Mouse (Mus musculus) liver, postnatal 0 days (tissue): ENCODE data around the gene Prom1. TPM values are rescaled to one million over a fixed set of nuclear protein-coding genes. Genes with fewer than 3 reads are reported as not detected.

ENCODE experiments used
- ATAC-seq: fragments of 200-750 bp; cut with Nextera tagmentation; 2 replicates; pipeline ENCODE4 v1.8.0; 2017; ENCODE audit warnings: mild to moderate bottlenecking, moderate library complexity
- DNase-seq: peaks from one replicate; pipeline ENCODE4 v3.0.0-alpha.2; 2016
- H3K27ac ChIP-seq: fragments of 300-500 bp; sonication (generic); 2 replicates; pipeline ENCODE4 v1.5.1; 2014; ENCODE audit warnings: antibody characterized with exemption, moderate library complexity, mild to moderate bottlenecking, low read depth
- H3K27me3 ChIP-seq: fragments of 300-500 bp; sonication (generic); 2 replicates; pipeline ENCODE4 v1.6.1; 2014; ENCODE audit warnings: low read length, control low read depth, mixed read lengths; ENCODE audit not compliant: insufficient read depth
- H3K36me3 ChIP-seq: fragments of 300-500 bp; sonication (generic); replicated peaks from 2 replicates; pipeline ENCODE4 v1.6.1; 2014; ENCODE audit warnings: mild to moderate bottlenecking, control low read depth, low read length, moderate library complexity, mixed read lengths; ENCODE audit not compliant: insufficient read depth
- H3K4me1 ChIP-seq: fragments of 300-500 bp; sonication (generic); 2 replicates; pipeline ENCODE4 v1.6.1; 2014; ENCODE audit warnings: antibody characterized with exemption, mild to moderate bottlenecking, control low read depth; ENCODE audit not compliant: insufficient read depth
- H3K4me2 ChIP-seq: fragments of 300-500 bp; sonication (generic); 2 replicates; pipeline ENCODE4 v1.6.1; 2014; ENCODE audit warnings: low read depth, mild to moderate bottlenecking, low read length, moderate library complexity, mixed read lengths
- H3K4me3 ChIP-seq: fragments of 300-500 bp; sonication (generic); 2 replicates; pipeline ENCODE4 v1.5.1; 2014; ENCODE audit warnings: low read depth, low read length
- H3K9ac ChIP-seq: fragments of 300-500 bp; sonication (generic); replicated peaks from 2 replicates; pipeline ENCODE4 v1.6.1; 2014; ENCODE audit warnings: mild to moderate bottlenecking, moderate library complexity
- H3K9me3 ChIP-seq: fragments of 300-500 bp; sonication (generic); 2 replicates; pipeline ENCODE4 v1.6.1; 2016; ENCODE audit warnings: mild to moderate bottlenecking, control low read depth, low read length, mixed read lengths
- CTCF ChIP-seq: sonication (generic); IDR thresholded peaks from 2 replicates; pipeline ENCODE4 v1.5.1; 2016; ENCODE audit warnings: antibody characterized with exemption, low read depth
- EP300 ChIP-seq: IDR thresholded peaks from 2 replicates; pipeline ENCODE4 v1.6.1; 2016; ENCODE audit warnings: antibody characterized with exemption, low read depth, mild to moderate bottlenecking
- WGBS: fragments of 180-500 bp; shearing (Covaris S2); extraction: QIAGEN DNeasy Blood & Tissue Kit; methylation state at CpG from one replicate; pipeline ENCODE4 v1.1.7; 2014; ENCODE audit not compliant: insufficient replicate concordance; 5-methylcytosine and 5-hydroxymethylcytosine counted together
- polyA plus RNA-seq: library from polyadenylated mRNA; unstranded; fragments of >200 nt; fragmentation: Nextera tagmentation; extraction: Ambion mirVana; gene quantifications from 2 replicates; pipeline ENCODE4 v1.2.1, GENCODE M21; 2015

Prom1 gene
- polyA plus RNA-seq, 1 experiment from 2014 or later: 9.7 TPM

DNA sequence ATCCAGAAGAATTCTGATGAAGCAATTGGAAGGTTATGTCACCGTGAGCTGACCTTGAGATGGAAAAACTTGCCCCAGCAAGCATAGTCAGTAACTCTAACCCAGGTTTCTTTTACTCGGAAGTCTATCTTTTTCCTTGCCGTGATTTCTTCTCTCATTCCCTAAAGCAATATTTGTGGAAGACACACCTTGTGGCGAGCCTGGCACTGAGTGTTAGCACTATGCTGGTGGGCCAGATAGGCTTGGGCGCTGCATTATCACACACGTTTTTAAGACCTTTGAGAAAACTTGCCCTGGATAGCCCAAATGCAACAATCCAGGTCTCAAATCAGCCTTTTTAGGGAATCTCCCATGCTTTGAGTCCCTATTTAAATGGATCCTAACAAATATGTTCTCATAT is 127.7 kb downstream of the Prom1 start:
- no peak overlapping the region for H3K27ac ChIP-seq
- no peaks in the 10 kb centered on the region for H3K9me3 ChIP-seq

DNA sequence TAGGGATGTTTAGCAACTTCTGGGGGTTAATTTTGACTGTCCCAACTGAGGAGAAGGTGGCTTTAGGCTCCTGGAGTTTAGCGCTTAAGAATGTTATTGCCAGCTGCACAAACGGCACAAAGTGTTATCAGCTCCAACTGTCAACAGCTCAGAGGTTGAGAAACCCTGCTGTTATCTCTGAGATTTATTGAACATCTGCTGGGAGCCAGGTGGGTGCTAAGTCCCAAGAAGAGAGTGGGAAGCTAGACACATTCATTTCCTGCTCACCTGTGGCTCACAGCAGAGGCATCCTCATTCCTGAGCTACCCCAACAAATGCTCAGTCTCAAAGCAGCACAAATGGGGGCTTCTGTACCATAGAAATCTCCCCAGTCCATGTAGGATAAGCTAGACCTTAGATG is 130.7 kb downstream of the Prom1 start:
- 32% methylated on average over 2 of the region's 2 CpGs for WGBS

More for the DNA sequence above, 127.7 kb downstream of the Prom1 start:
- H3K4me2 ChIP-seq: no peak overlapping the region
- H3K4me1 ChIP-seq: peaks cover 6% of the 10 kb centered on the region; the same call in 1 of the 2 replicates
- TF ChIP-seq CTCF (no peak), EP300 (no peak)
- ATAC-seq: no peak
- DNase-seq: no peak
- 76% methylated on average over 6 of the region's 6 CpGs for WGBS
- H3K27me3 ChIP-seq: no peaks in the 10 kb centered on the region
- no peak overlapping the region for H3K9ac ChIP-seq
- H3K4me3 ChIP-seq: no peak overlapping the region
- no peaks in the 10 kb centered on the region for H3K36me3 ChIP-seq

DNA sequence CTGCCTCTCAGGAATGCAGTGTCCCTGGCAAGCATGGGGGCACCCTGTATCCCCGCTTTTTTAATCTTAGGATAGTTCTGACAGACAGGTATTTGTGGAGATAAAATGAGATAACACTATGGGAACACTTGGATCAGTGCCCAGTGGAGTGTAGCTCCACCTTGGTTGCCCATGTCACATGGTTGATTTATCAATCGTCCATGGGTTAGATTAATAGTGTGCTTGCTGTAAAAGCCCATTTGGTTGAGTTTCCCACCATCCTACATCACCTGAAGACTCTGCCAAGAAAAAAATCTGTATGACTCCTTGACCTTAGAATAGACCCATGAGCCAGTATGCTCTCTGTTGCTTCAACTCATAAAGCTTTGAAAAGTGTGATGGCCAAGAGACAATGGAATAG is 131.3 kb downstream of the Prom1 start:
- no peak overlapping the region for H3K4me3 ChIP-seq
- peaks cover 6% of the 10 kb centered on the region; the same call in 1 of the 2 replicates for H3K4me1 ChIP-seq
- TF ChIP-seq EP300 (no peak), CTCF (no peak)
- H3K4me2 ChIP-seq: no peak overlapping the region
- no peak overlapping the region for H3K27ac ChIP-seq
- H3K9ac ChIP-seq: no peak overlapping the region
- no peaks in the 10 kb centered on the region for H3K36me3 ChIP-seq
- 63% methylated on average over 2 of the region's 2 CpGs for WGBS
- no peak for ATAC-seq
- H3K9me3 ChIP-seq: no peaks in the 10 kb centered on the region
- H3K27me3 ChIP-seq: no peaks in the 10 kb centered on the region
- no peak for DNase-seq

More for the DNA sequence above, 130.7 kb downstream of the Prom1 start:
- H3K27ac ChIP-seq: no peak overlapping the region
- no peaks in the 10 kb centered on the region for H3K36me3 ChIP-seq
- DNase-seq (no peak), ATAC-seq (0 out of 2 replicates have a peak, but pooled peaks have one; percentile 36)
- no peaks in the 10 kb centered on the region for H3K9me3 ChIP-seq
- H3K4me2 ChIP-seq: no peak overlapping the region
- no peaks in the 10 kb centered on the region for H3K27me3 ChIP-seq
- H3K4me3 ChIP-seq: no peak overlapping the region
- H3K4me1 ChIP-seq: peaks cover 6% of the 10 kb centered on the region; the same call in 1 of the 2 replicates
- H3K9ac ChIP-seq: no peak overlapping the region
- no peak for TF ChIP-seq EP300
- no peak for TF ChIP-seq CTCF

DNA sequence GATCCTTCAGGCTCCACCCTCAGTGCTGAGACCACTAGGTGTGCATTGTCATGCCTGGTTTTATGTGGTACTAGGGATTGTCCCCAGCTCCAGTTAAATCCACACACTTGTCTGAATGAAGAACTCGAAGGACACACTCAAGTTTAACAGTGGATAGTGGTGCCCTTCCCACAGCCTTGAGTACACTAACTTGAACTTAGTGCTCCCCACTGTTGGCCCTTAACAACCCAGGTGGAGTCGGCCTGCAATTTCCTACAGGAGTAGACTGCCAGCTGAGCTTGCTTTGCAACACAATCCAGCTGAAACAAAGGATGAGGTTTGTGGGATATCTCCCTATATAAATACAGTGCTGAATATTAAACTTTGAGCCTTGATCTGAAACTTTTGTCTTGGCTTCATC is 133.2 kb downstream of the Prom1 start:
- DNase-seq (no peak), ATAC-seq (no peak)
- H3K27me3 ChIP-seq: no peaks in the 10 kb centered on the region
- H3K4me2 ChIP-seq: no peak overlapping the region
- 58% methylated on average over 2 of the region's 2 CpGs for WGBS
- peaks cover 6% of the 10 kb centered on the region; the same call in 1 of the 2 replicates for H3K4me1 ChIP-seq
- TF ChIP-seq CTCF (no peak), EP300 (no peak)
- H3K9me3 ChIP-seq: no peaks in the 10 kb centered on the region
- H3K27ac ChIP-seq: no peak overlapping the region
- H3K4me3 ChIP-seq: no peak overlapping the region
- no peak overlapping the region for H3K9ac ChIP-seq
- no peaks in the 10 kb centered on the region for H3K36me3 ChIP-seq

DNA sequence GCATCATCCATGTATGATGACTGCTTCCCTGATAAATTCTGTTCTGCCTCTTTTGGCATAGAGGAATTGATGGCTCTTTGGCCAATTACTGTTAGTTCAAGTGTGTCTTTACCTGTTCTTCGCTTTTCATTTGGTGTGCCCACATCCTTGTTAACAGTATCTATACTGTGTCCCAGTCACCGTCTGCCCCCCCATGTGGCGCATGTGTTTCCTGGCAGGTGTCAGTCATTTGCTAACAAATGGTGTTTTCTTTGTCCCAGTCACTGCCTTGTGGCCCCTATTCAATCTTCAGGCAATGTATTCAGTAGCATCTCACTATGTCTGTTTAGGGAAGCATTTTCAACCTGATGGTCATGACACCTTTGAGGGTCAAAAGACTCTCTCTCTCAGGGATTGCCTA is 140.8 kb downstream of the Prom1 start:
- no peak overlapping the region for H3K4me2 ChIP-seq
- WGBS: 78% methylated on average over 3 of the region's 3 CpGs
- no peak overlapping the region for H3K4me3 ChIP-seq
- no peak overlapping the region for H3K9ac ChIP-seq
- TF ChIP-seq EP300 (no peak), CTCF (no peak)
- no peaks in the 10 kb centered on the region for H3K36me3 ChIP-seq
- H3K27ac ChIP-seq: no peak overlapping the region
- no peaks in the 10 kb centered on the region for H3K4me1 ChIP-seq
- H3K27me3 ChIP-seq: no peaks in the 10 kb centered on the region
- ATAC-seq: no peak
- no peak for DNase-seq
- H3K9me3 ChIP-seq: no peaks in the 10 kb centered on the region

DNA sequence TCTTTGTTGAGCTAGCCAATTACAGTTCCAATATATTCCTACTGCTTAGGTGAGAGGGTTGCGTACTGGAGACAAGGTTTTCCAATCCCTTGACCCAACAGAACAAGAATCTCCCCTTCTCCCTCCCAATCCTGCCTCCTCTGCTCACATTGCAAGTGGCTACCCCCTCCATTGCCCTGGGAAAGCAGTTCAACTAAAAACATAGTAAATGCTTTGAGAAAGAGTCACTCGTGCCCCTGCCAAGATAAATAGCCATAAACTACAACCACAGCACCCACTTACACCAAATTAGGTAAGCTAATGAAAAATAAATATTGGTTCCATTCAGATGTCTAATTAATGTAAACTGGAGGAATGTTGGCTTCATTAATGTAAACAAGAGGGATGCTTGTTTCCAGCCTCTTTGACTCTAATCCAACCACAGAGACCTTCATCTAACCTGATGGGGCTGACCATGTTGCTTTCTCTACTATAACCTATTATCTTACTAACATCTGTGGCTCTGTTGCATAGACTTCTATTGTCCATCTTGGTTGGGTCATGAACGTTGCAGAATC is 141.9 kb downstream of the Prom1 start:
- TF ChIP-seq EP300 (no peak), CTCF (no peak)
- H3K36me3 ChIP-seq: no peaks in the 10 kb centered on the region
- 82% methylated on average over 3 of the region's 3 CpGs for WGBS
- no peaks in the 10 kb centered on the region for H3K27me3 ChIP-seq
- H3K4me1 ChIP-seq: no peaks in the 10 kb centered on the region
- H3K9ac ChIP-seq: no peak overlapping the region
- H3K9me3 ChIP-seq: no peaks in the 10 kb centered on the region
- DNase-seq: no peak
- no peak overlapping the region for H3K4me2 ChIP-seq
- H3K27ac ChIP-seq: no peak overlapping the region
- no peak for ATAC-seq
- no peak overlapping the region for H3K4me3 ChIP-seq

DNA sequence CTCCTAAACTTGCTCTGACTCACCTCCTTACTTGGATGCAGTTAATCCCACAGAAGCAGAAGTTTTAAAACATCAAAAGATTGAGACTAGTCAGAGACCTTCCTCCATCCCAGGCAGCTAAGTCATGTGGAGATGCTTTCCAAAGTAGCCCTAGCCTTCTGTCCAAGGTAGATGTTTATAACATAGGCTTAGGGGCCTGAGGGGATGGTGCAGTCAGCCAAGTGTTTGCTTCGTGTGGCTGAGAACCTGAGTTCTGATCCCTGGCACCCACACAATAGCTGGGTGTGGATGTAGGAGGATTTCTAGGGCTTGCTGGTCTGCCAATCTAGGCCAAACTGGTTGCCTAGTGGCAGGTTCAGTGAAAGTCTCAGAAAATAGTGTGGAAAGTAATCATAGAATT is 148.6 kb downstream of the Prom1 start:
- no peak overlapping the region for H3K4me3 ChIP-seq
- no peaks in the 10 kb centered on the region for H3K9me3 ChIP-seq
- H3K36me3 ChIP-seq: no peaks in the 10 kb centered on the region
- ATAC-seq (no peak), DNase-seq (no peak)
- 78% methylated on average over 1 of the region's 1 CpGs for WGBS
- no peak overlapping the region for H3K4me2 ChIP-seq
- H3K9ac ChIP-seq: no peak overlapping the region
- H3K4me1 ChIP-seq: peaks cover 4% of the 10 kb centered on the region
- TF ChIP-seq CTCF (no peak), EP300 (no peak)
- no peaks in the 10 kb centered on the region for H3K27me3 ChIP-seq
- H3K27ac ChIP-seq: no peak overlapping the region
